Mouse (Mus musculus) bone marrow macrophage, adult 2 months (primary cell): ENCODE results near the gene Pax8. TPM values are rescaled to one million over a fixed set of nuclear protein-coding genes. Genes with fewer than 3 reads are reported as not detected.

Source experiments
- H3K27ac ChIP-seq: 2 replicates; pipeline ENCODE4 v1.5.1; 2012; ENCODE audit warnings: low read depth, low read length; ENCODE audit not compliant: insufficient read depth
- H3K4me1 ChIP-seq: 2 replicates; pipeline ENCODE4 v1.6.1; 2012; ENCODE audit warnings: low read length; ENCODE audit not compliant: control insufficient read depth, insufficient read depth
- H3K4me3 ChIP-seq: 2 replicates; pipeline ENCODE4 v1.5.1; 2012; ENCODE audit warnings: mild to moderate bottlenecking, low read length, moderate library complexity; ENCODE audit not compliant: insufficient read depth
- CTCF ChIP-seq: IDR thresholded peaks from 2 replicates; pipeline ENCODE4 v1.5.1; 2012; ENCODE audit warnings: low read depth, mild to moderate bottlenecking, low read length, moderate library complexity
- POLR2A ChIP-seq: IDR thresholded peaks from 2 replicates; pipeline ENCODE4 v1.6.1; 2012; ENCODE audit warnings: mild to moderate bottlenecking, low read depth, low read length, borderline replicate concordance
- polyA plus RNA-seq: library from polyadenylated mRNA; stranded (reverse); fragments of >200 nt; gene quantifications from 2 replicates; pipeline ENCODE4 v1.2.4, GENCODE M21; 2012; ENCODE audit not compliant: missing spikeins, insufficient read depth, insufficient read length

Pax8 gene
- polyA plus RNA-seq, 1 experiment = not detected

DNA sequence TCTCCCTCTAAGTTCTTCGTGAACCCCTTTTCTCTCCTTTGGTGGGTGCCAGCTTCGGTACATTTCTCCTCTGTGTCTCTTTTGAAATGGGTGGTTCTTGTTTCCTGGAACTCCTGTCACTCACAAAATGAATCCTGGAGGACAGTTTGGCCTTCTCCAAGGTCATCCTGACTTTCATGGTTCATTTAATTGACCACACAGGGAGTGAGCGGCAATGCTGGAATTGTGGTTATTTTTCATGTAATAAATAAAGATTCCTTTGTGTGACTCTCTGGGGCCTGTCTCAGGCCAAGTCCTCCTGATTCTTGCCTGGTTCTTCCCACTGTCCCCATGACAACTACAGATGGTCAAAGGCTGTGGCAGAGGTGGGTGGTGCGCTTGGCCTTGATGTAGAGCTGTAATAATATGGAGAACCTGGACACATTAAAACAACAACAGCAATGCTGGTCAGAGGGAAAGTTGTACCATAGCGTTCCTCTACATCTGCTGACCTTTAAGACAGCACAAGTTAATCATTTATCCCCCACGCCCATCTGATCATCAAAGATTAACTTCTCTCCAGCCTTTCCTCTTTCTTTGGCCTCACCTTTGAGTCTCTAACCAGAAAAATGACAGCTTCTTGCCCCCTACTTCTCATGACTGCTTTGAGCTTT lies 54.1 kb downstream of the Pax8 start:
- Histone ChIP-seq H3K4me1 (no peaks in the 10 kb centered on the region), H3K27ac (no peak overlapping the region), H3K4me3 (no peak overlapping the region)
- TF ChIP-seq CTCF (no peak), POLR2A (no peak)

DNA sequence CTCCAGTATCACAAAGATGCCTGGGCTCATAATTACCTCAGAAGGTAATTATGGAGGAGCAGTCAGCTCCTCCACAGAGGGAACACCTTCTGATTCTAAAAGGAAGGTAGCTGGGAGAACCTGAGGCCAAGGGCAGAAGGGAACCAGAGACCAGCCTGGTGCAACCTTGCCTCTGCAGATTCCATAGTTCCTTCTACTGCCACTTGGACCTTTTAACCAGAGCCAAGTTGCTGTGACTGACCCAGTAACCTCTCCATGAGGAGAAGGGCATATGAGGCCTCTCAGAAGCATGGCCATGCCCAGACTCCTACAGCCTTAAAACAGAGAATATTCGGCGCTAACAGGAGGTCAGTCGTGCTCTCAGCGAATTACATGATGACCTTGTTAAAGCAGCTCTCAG lies 57.8 kb downstream of the Pax8 start:
- H3K4me3 ChIP-seq = no peak overlapping the region
- no peaks in the 10 kb centered on the region for H3K4me1 ChIP-seq
- no peak overlapping the region for H3K27ac ChIP-seq
- TF ChIP-seq POLR2A = no peak
- no peak for TF ChIP-seq CTCF

DNA sequence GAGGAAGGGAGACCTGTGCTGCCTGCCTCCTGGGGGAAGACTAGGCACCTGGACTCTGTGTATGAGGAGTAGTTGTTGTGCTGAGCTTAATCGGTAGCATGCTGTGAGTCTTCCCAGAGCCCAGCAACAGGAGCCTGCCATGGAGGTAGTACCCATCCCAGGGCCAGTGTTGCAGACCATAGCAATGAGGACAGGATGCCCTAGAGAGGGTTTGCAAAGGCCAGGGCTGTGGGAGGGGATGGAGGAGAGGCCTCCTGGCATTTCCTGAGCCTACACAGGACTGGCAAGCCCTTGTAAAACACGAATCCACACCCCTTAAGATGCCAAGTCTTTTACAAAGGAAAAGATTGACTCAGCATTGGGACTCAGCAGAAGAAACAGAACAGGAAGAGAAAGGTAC lies 58.3 kb downstream of the Pax8 start:
- TF ChIP-seq POLR2A = no peak
- TF ChIP-seq CTCF = no peak

DNA sequence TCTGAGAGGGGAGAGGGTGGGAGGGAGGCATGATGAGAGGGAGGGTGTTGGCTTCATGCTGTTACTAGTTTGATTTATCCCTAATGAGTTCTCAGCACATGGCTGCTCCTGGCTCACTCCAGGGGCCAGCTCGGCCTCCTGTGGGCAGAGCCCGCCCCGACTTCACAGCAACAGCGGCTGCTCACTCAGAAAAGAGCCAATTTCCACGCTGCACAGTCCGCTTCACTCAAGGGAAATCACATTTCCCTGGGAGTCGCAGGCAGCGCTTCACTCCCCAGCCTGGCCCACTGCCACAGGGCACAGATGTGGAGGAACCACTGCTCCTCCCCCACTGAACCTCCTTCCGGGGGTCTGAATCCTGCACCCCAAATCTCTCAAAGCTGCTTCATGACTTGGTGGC lies 58.7 kb downstream of the Pax8 start:
- Histone ChIP-seq H3K27ac (no peak overlapping the region), H3K4me1 (no peaks in the 10 kb centered on the region), H3K4me3 (no peak overlapping the region)
- TF ChIP-seq POLR2A = no peak
- TF ChIP-seq CTCF = no peak

More for the DNA sequence above, 58.3 kb downstream of the Pax8 start:
- Histone ChIP-seq H3K4me1 (no peaks in the 10 kb centered on the region), H3K27ac (no peak overlapping the region), H3K4me3 (no peak overlapping the region)

DNA sequence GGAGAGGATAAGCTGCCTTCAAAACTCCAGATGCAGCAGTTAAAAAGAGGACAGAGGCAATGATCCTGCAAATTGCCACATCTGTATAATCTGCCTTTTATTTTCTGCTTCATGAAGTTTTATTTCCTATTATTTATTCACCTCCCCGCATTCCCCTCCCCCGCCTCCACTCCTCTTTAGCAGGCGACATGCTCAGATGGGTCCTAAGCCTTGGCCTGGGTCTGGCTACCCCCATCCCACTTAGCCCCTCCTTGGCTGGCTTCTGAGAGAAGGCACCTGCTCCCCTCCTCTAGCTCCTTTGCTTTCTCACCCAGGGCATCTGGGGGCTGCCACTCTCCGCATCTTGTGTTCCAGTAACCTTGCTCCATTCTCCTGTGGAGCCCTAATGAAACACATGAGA lies 61.7 kb downstream of the Pax8 start:
- no peak overlapping the region for H3K27ac ChIP-seq
- TF ChIP-seq CTCF = no peak
- TF ChIP-seq POLR2A = no peak

GRCm38 (mm10) chr2:24413172-24413571 lies 62.2 kb downstream of the Pax8 start:
- TF ChIP-seq CTCF = no peak
- TF ChIP-seq POLR2A = no peak
- no peaks in the 10 kb centered on the region for H3K4me1 ChIP-seq
- H3K27ac ChIP-seq = no peak overlapping the region

More for the DNA sequence above, 61.7 kb downstream of the Pax8 start:
- no peaks in the 10 kb centered on the region for H3K4me1 ChIP-seq
- no peak overlapping the region for H3K4me3 ChIP-seq

DNA sequence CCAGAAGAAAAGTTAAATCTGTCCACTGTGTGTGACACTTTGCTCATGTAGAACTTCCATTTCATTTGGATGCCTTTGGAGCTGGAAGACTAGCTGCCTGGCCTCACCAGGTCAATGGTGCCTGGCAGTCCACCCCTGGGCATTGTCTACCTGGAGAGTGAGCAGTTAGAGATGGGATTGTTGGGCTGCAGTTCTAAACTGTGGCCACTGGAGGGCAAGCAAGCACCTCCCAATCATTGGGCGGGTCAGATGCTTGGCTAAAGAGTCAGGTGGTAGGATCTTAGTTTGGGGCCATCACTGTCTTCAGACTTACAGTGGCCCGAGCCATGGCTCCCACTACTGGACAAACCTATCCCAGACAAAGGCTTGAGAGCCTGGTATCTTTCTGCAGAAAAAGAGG lies 66.2 kb downstream of the Pax8 start:
- TF ChIP-seq POLR2A = no peak
- TF ChIP-seq CTCF = peak; percentile 95
- Histone ChIP-seq H3K27ac (no peak overlapping the region), H3K4me1 (no peaks in the 10 kb centered on the region), H3K4me3 (no peak overlapping the region)

More at GRCm38 (mm10) chr2:24413172-24413571, 62.2 kb downstream of the Pax8 start:
- no peak overlapping the region for H3K4me3 ChIP-seq

GRCm38 (mm10) chr2:24407701-24408485 lies 67.5 kb downstream of the Pax8 start:
- no peak for TF ChIP-seq CTCF
- no peak for TF ChIP-seq POLR2A
- Histone ChIP-seq H3K4me1 (no peaks in the 10 kb centered on the region), H3K4me3 (no peak overlapping the region), H3K27ac (no peak overlapping the region)

GRCm38 (mm10) chr2:24405345-24406012 lies 69.9 kb downstream of the Pax8 start:
- H3K4me3 ChIP-seq = no peak overlapping the region
- no peak overlapping the region for H3K27ac ChIP-seq
- peak; percentile 49; the same call in 1 of the 2 replicates for TF ChIP-seq CTCF
- TF ChIP-seq POLR2A = no peak
- H3K4me1 ChIP-seq = no peaks in the 10 kb centered on the region

DNA sequence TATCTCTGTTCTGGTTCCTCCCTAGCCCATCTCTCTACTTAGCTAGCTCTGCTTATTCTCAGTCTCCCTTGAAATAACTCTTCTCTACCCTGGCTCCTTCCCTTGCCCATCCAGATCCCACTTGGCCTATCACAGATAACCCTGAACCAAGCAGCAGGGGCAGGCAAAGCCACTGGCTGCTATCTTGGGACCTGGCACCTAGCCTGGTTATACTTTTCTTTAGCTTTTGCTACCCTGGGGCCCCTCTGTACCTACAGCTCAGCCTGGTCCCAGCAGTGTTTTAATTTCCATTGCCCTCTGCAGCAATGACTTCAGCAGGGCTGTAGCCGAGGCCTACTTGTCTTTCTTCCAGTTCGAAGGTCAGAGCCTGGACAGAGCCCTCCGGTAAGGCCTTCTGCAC lies 74.7 kb downstream of the Pax8 start:
- TF ChIP-seq CTCF = no peak
- TF ChIP-seq POLR2A = no peak
- Histone ChIP-seq H3K4me1 (no peaks in the 10 kb centered on the region), H3K27ac (no peak overlapping the region), H3K4me3 (no peak overlapping the region)
